Mouse (Mus musculus) Muller cell, postnatal 12 days (primary cell): ENCODE data around the gene Ctu1.
"Not testable (repeated sequence)": the region's sequence is repeated elsewhere in the genome, so short reads cannot be mapped to it uniquely, and the experiment has no call there.

ENCODE experiments used
- DNase-seq: peaks from one replicate; pipeline ENCODE4 v3.0.0-alpha.2; 2015; ENCODE audit errors: inconsistent ontology term

The Ctu1 gene

DNA sequence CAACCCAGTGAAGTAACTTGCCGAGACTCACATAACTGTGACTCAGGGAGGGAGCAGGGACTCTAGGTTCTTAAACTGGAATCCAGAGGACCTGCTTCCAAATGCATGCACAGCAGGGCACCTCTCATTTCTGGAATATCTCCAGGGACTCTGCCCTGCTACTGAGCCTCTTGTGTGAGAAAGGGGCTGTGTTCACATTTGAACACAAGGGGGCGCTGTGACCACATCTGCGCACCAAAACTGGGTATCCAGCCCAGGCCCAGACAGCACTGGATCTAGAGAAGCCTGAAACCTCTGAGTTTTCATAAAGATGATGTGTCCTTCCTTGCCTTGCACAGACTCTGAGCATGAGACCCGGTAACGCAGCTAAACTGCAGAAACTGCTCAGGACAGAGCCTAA is 9.1 kb downstream of the Ctu1 start:
- DNase-seq = peak; percentile 54

DNA sequence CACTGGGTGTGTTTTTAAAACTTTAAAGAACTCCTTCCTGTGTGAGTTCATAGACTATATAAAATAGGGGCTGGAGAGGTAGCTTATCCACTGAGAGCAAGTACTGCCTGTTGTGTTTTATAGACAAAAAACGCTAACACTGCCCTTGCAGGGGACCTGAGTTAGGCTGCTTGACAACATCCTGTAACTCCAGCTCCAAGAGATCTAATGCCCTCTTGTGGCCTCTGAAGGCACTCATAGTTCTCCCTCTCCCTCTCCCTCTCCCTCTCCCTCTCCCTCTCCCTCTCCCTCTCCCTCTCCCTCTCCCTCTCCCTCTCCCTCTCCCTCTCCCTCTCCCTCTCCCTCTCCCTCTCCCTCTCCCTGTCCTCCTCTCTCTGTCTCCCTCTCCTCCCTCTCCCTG is 10.7 kb downstream of the Ctu1 start:
- DNase-seq = not testable (repeated sequence)

GRCm38 (mm10) chr7:43685088-43685487 is 13.3 kb downstream of the Ctu1 start:
- DNase-seq = no peak

DNA sequence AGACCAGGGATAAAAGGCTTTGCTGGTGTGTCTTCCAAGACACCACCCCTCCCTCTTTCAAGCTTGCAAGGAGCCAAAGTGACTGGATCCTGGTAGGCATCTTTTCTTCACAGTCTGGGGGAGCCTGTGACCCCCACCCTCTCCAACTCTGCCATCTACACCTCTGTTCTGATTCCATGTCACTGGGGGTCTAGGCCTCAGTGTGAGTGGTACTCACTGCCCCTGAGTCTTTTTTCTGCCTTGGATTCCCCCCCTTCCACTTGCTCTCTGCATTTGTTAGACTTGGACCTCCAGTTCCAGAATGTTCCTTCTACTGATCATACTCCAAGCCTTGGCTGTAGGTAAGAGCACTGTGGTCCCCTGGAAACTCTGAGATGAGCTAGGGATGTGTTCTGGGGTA is 18.3 kb downstream of the Ctu1 start, which contains the start of gene Klk14:
Gene Klk14, plus strand, starts transcription at position 301 of the 400 bp plus-strand sequence.
- no peak for DNase-seq

DNA sequence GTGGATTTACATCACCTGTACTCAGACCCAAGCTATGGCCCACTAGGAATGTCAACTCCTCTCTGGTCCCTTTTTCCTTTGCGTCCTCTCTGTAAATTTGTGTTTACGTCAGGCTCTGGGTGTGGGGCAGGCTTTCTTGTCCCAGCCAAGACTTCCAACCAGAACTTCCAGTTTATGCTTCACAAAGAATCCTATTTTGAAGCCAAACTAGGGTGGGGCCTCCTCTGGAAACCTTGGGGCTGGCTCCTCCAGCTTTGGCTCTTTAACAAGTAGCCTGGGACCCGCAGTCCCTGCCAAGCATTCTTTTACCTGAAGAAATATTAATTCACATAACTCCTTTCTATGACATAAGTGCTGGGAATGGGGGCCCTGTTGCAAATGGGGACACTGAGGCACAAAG is 38.2 kb downstream of the Ctu1 start:
- no peak for DNase-seq

- DNase-seq = no peak
Measured at GRCm38 (mm10) chr7:43712267-43712666, 40.5 kb downstream of the Ctu1 start, which contains the start of gene Klk13. Gene Klk13, plus strand, starts transcription at chr7:43712567.

DNA sequence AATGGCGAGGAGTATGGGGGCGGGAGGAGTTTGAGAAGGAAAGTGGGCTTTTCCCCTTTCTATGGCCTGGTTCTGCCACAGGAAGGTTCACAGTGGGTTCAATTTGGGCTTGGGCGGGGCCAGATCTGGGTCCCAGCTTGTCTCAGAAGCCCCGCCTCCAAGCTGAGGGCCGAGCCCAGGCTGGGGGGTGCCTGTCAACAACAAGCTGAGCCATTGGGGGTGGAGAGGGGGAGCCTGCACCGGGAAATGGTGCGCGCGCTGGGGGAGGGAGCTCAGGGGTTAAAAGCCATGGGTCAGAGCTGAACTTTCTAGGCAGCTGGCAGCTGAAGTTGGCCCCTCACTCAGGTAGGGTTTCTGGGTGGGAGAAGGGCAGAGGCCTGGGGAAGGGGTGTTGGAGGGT is 41.1 kb downstream of the Ctu1 start:
- no peak for DNase-seq

DNA sequence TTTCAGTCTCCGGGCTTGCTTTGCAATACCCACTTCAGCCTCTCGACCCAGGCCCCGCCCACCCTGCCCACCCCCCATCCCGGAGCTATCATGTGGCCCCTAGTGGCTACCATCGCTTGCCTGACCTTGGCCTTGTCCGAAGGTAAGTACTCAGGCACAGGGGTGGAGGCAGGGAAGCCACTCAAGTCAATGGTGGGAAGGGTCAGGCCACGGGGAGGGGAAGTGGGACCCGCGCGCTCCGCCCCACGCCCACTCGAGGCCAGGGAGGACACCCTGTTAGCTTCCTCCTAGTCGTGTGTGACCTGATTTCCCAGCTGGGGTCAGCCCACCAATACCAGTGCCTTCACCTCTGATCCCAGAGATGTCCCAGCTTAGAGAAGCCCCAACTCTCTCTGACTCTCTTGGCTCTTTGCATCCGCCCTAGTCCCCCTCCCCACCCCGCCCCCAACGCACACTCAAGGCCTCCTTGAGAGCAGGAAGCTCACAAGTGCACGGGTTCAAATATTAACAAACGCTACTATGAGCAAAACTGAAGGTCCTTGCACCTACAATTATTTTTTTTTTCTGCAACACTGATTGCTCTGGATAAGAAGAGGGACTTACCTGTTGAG is 42.0 kb downstream of the Ctu1 start:
- DNase-seq = no peak
